Mouse (Mus musculus) embryonic facial prominence, embryonic 13.5 days (tissue): ENCODE data around the gene Vmn1r86. TPM values are rescaled to one million over a fixed set of nuclear protein-coding genes. Genes with fewer than 3 reads are reported as not detected.
"Not testable (repeated sequence)": the region's sequence is repeated elsewhere in the genome, so short reads cannot be mapped to it uniquely, and the experiment has no call there.

Experiments used
- ATAC-seq: fragments of 200-750 bp; cut with Nextera tagmentation; 2 replicates; pipeline ENCODE4 v1.8.0; 2017; ENCODE audit warnings: low read depth; ENCODE audit not compliant: insufficient number of reproducible peaks, insufficient read depth, low FRiP score, low TSS enrichment
- H3K27ac ChIP-seq: fragments of 300-500 bp; sonication (generic); 2 replicates; pipeline ENCODE4 v1.5.1; 2015; ENCODE audit warnings: moderate library complexity, mild to moderate bottlenecking, inconsistent platforms
- H3K27me3 ChIP-seq: fragments of 300-500 bp; sonication (generic); 2 replicates; pipeline ENCODE4 v1.6.1; 2015; ENCODE audit warnings: mild to moderate bottlenecking, inconsistent platforms
- H3K36me3 ChIP-seq: fragments of 300-500 bp; sonication (generic); 2 replicates; pipeline ENCODE4 v1.6.1; 2015; ENCODE audit warnings: mild to moderate bottlenecking, inconsistent platforms
- H3K4me1 ChIP-seq: fragments of 300-500 bp; sonication (generic); 2 replicates; pipeline ENCODE4 v1.6.1; 2015; ENCODE audit warnings: inconsistent platforms
- H3K4me2 ChIP-seq: fragments of 300-500 bp; sonication (generic); 2 replicates; pipeline ENCODE4 v1.6.1; 2015; ENCODE audit warnings: moderate library complexity, mild to moderate bottlenecking, inconsistent platforms
- H3K4me3 ChIP-seq: fragments of 300-500 bp; sonication (generic); 2 replicates; pipeline ENCODE4 v1.5.1; 2015; ENCODE audit warnings: mild to moderate bottlenecking, inconsistent platforms
- H3K9ac ChIP-seq: fragments of 300-500 bp; sonication (generic); 2 replicates; pipeline ENCODE4 v1.6.1; 2015; ENCODE audit warnings: mild to moderate bottlenecking, inconsistent platforms
- H3K9me3 ChIP-seq: fragments of 300-500 bp; sonication (generic); 2 replicates; pipeline ENCODE4 v1.6.1; 2016; ENCODE audit warnings: inconsistent platforms
- WGBS: fragments of 180-500 bp; shearing (Covaris S2); methylation state at CpG from one replicate; pipeline ENCODE4 v1.1.7; 2015; ENCODE audit warnings: mixed read lengths; 5-methylcytosine and 5-hydroxymethylcytosine counted together
- polyA plus RNA-seq: library from polyadenylated mRNA; unstranded; fragments of >200 nt; fragmentation: Nextera tagmentation; extraction: Ambion mirVana; gene quantifications from 2 replicates; pipeline ENCODE4 v1.2.1, GENCODE M21; 2015

Gene Vmn1r86
- polyA plus RNA-seq = not detected in 2 replicates

GRCm38 (mm10) chr7:13119817-13120216 lies at the start of gene Vmn1r86:
Vmn1r86 (minus strand) TSS chr7:13119917.
- no peaks in the 10 kb centered on the region for H3K27me3 ChIP-seq
- H3K4me1 ChIP-seq = no peaks in the 10 kb centered on the region
- no peaks in the 10 kb centered on the region for H3K36me3 ChIP-seq
- no peak within 1 kb of the TSS for H3K4me3 ChIP-seq
- no peak within 1 kb of the TSS for H3K4me2 ChIP-seq
- no peak within 1 kb of the TSS for H3K9ac ChIP-seq
- no peaks in the 10 kb centered on the region for H3K9me3 ChIP-seq
- no peak for ATAC-seq
- no peak within 1 kb of the TSS for H3K27ac ChIP-seq

DNA sequence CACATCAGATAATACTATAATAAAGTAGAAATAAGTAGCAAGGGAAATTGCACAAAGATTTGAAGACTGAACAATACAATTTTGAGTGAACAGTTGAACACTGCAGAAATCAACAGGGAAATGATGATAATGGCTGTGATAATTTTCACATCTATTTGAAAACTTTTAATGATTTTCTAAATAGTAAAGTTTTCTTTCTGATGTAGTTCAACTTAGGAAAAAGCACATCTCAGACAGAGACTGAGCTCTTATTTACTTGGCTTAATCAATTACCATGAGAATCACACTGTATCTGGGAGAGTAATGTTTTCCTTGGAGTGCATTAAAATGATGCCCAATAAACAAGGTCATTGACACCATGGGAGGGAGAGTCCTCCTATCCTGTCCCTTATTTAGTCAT lies 39.6 kb upstream of the Vmn1r86 start, which contains the start of gene Vmn1r88:
Vmn1r88 (plus strand) TSS at position 301 of the 400 bp plus-strand sequence.
- Histone ChIP-seq H3K4me2 (no peak within 1 kb of the TSS), H3K4me3 (no peak within 1 kb of the TSS), H3K4me1 (no peaks in the 10 kb centered on the region), H3K27me3 (no peaks in the 10 kb centered on the region), H3K9ac (no peak within 1 kb of the TSS), H3K9me3 (no peaks in the 10 kb centered on the region), H3K27ac (no peak within 1 kb of the TSS), H3K36me3 (no peaks in the 10 kb centered on the region)
- no peak for ATAC-seq

- peaks cover 7% of the 10 kb centered on the region for H3K4me1 ChIP-seq
- no peak for ATAC-seq
- H3K4me2 ChIP-seq = no peak within 1 kb of the TSS
- H3K36me3 ChIP-seq = no peaks in the 10 kb centered on the region
- H3K9ac ChIP-seq = no peak within 1 kb of the TSS
- H3K9me3 ChIP-seq = no peaks in the 10 kb centered on the region
- WGBS = 88% methylated on average over 1 of the region's 1 CpGs
- H3K4me3 ChIP-seq = no peak within 1 kb of the TSS
- no peak within 1 kb of the TSS for H3K27ac ChIP-seq
- no peaks in the 10 kb centered on the region for H3K27me3 ChIP-seq
Measured at GRCm38 (mm10) chr7:13140057-13140456, 20.3 kb upstream of the Vmn1r86 start, which contains the start of gene Vmn1r87. Vmn1r87 (minus strand) TSS chr7:13140157.

DNA sequence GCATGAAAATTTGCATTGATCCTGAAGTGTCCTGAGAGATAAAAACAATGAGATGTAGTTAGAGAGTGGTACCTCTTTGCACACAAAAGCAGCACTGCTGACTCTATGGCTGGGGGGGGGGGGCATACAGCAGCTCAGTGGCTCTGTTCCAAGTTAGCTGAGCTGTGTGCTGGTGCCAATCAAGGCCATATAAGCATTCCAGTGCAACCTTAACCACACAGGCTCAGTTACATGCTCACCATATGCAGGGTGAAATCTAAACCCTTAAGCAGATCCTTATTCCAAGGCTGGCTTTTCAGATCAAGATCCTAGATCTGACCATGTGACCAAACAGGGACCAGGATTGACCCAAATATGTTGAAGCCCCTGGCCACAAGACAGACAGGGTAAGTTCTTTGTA lies 17.6 kb upstream of the Vmn1r86 start:
- no peak overlapping the region for H3K4me2 ChIP-seq
- no peak for ATAC-seq
- no peak overlapping the region for H3K9ac ChIP-seq
- 0 out of 2 replicates have a peak overlapping the region, but pooled peaks have one; percentile 4 for H3K27ac ChIP-seq
- no peak overlapping the region for H3K4me3 ChIP-seq
- no peaks in the 10 kb centered on the region for H3K9me3 ChIP-seq
- no peaks in the 10 kb centered on the region for H3K27me3 ChIP-seq
- peaks cover 7% of the 10 kb centered on the region for H3K4me1 ChIP-seq
- H3K36me3 ChIP-seq = no peaks in the 10 kb centered on the region

DNA sequence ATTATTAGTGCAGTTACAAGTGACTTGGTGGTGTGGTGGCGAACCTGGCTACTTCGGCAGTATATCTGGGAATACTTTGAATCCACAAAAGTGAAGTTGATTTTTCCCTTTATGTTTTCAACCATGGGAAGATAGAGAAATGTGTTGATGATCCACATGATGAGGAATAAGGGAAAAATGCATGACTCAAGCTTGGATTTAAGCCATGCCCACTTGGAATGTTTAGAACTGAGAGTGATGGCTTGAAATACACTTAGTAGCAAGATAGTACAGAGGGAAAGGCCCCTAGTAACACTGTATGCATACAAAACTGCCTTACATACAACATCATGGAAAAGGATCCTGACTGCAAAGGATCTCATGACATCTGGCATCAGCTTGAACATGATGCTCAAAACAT lies 12.1 kb upstream of the Vmn1r86 start:
- Histone ChIP-seq H3K27ac (no peak overlapping the region), H3K4me2 (no peak overlapping the region), H3K4me1 (no peaks in the 10 kb centered on the region), H3K9ac (no peak overlapping the region), H3K4me3 (no peak overlapping the region), H3K36me3 (no peaks in the 10 kb centered on the region), H3K27me3 (no peaks in the 10 kb centered on the region), H3K9me3 (no peaks in the 10 kb centered on the region)
- WGBS = 89% methylated on average over 2 of the region's 2 CpGs
- ATAC-seq = no peak

DNA sequence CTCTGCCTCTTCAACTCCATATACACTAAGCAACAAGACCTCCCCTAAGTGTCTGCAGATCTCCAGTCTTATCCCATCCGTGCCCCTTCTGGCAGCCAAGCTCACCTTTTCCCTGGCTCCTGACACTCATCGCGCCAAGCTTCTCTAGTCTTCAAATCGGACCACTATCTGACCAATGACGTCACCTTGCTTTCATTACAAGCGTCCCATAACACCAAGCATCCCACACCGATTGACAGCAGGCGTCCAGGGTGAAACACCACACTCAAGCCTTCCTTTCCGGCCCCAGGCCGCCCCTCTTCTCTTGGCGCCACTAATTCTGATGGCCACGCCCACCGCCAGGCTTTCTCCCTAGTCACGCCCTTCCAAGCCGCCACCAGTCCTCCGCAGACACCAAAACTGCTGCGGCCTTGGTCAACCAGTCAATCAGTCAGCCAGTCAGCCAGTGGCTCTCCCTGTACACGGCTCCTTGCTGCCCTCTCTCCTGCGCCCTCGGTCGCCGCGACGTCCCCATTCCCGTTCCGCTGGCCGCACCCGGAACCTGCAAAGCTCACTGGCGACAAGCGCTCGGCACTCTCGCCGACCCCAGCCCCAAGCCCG lies 3.9 kb upstream of the Vmn1r86 start:
- not testable (repeated sequence) for H3K9me3 ChIP-seq, H3K36me3 ChIP-seq, H3K4me1 ChIP-seq, H3K9ac ChIP-seq, H3K27ac ChIP-seq, H3K27me3 ChIP-seq
- ATAC-seq = peak; percentile 80; the same call in 1 of the 2 replicates
- 1% methylated on average over 26 of the region's 34 CpGs for WGBS
- peak overlapping the region; percentile 29 for H3K4me3 ChIP-seq
- H3K4me2 ChIP-seq = peak overlapping the region; percentile 50

DNA sequence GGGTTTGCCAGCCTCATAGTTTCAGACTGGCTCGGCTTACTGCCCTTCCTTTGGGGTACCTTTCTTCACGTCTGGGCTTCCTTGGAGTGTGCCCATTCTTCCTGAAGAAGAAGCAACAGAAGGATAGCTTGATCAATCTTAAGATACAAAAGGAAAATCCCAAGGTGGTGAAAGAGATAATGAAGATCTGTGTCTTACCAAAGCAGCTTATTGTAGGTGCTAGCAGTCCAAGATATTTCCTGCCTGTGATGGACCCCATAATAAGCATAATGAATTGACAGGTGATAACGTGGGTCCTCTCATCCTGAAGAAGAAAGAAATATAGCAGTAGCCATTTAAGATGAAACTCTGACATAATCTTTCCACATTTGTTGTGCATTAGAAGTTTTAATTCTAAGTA lies 24.6 kb downstream of the Vmn1r86 start, which contains the start of gene Vmn1r85:
Vmn1r85 (minus strand) TSS at position 101 of the 400 bp plus-strand sequence.
- H3K27me3 ChIP-seq = no peaks in the 10 kb centered on the region
- WGBS = 66% methylated on average over 3 of the region's 3 CpGs
- H3K9me3 ChIP-seq = no peaks in the 10 kb centered on the region
- no peak within 1 kb of the TSS for H3K4me3 ChIP-seq
- H3K27ac ChIP-seq = no peak within 1 kb of the TSS
- ATAC-seq = no peak
- no peaks in the 10 kb centered on the region for H3K36me3 ChIP-seq
- no peak within 1 kb of the TSS for H3K4me2 ChIP-seq
- H3K9ac ChIP-seq = no peak within 1 kb of the TSS
- H3K4me1 ChIP-seq = no peaks in the 10 kb centered on the region

DNA sequence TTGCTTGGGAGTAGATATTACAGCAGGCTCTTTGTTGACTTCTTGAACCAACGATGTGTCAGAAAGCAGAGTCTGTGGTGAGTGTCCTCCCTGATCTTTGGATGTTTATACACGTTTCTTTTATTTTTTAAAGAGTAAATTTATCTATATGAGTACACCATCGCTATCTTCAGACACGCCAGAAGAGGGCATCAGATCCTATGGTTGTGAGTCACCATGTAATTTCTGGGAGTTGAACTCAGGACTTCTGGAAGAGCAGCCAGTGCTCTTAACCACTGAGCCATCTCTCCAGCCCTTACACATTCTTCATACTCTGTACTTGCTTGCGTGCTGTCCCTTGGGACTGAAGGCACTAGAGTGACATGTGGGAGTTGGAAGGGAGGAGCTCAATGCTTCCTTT lies 47.4 kb downstream of the Vmn1r86 start:
- 57% methylated on average over 5 of the region's 5 CpGs for WGBS

GRCm38 (mm10) chr7:13063399-13063798 lies 56.3 kb downstream of the Vmn1r86 start:
- H3K9ac ChIP-seq, H3K36me3 ChIP-seq, H3K4me3 ChIP-seq, H3K27ac ChIP-seq, H3K4me2 ChIP-seq, H3K4me1 ChIP-seq, H3K27me3 ChIP-seq, ATAC-seq, H3K9me3 ChIP-seq: not testable (repeated sequence)
- WGBS = 55% methylated on average over 2 of the region's 2 CpGs

More for the DNA sequence above, 47.4 kb downstream of the Vmn1r86 start:
- Histone ChIP-seq H3K4me3 (no peak overlapping the region), H3K4me1 (no peaks in the 10 kb centered on the region), H3K27me3 (no peaks in the 10 kb centered on the region), H3K9me3 (no peaks in the 10 kb centered on the region), H3K36me3 (no peaks in the 10 kb centered on the region), H3K9ac (no peak overlapping the region), H3K27ac (no peak overlapping the region), H3K4me2 (no peak overlapping the region)
- ATAC-seq = no peak

GRCm38 (mm10) chr7:13059536-13059935 lies 60.2 kb downstream of the Vmn1r86 start:
- Histone ChIP-seq H3K36me3 (no peaks in the 10 kb centered on the region), H3K4me1 (no peaks in the 10 kb centered on the region), H3K27ac (no peak overlapping the region), H3K9me3 (no peaks in the 10 kb centered on the region), H3K4me3 (no peak overlapping the region), H3K4me2 (no peak overlapping the region), H3K27me3 (no peaks in the 10 kb centered on the region), H3K9ac (no peak overlapping the region)
- ATAC-seq = no peak
- 94% methylated on average over 9 of the region's 9 CpGs for WGBS

DNA sequence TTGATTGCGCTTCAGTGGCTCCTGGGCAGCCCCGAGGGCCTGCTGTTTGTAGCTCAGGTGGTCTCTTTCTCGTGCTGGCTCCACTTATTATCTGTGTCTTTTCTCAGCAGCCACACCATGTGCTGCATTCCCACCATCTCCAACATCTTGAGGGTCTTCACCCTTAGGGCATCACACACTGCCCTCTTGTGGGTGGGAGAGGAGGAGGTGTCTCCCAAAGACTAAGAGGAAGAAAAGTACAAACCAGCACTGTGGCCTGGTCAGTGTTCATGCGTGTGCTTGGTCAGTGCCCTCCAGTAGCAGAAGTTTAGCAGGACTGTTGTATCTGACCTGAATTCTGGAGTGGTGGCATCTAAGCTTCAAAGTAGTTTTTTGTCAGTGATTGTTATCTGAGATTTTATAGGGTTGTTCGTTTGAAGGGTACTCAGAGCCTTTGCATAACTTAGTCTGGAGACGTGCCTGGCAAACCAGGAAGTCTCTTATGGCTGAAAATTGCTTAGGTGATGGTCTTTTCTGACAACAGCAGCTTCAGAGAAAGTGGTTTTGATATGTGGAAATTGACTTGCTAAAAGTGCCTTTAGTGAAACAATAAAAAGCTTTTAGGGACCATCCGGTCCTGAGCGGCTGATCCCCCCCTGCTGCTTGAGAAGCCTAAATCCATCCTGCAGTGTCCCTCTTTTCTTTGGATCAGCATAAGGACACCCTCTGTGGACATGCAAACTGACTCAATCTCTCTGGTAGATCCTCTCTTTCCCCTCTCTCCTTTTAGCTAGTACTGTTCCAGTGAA lies 62.6 kb downstream of the Vmn1r86 start:
- WGBS = 52% methylated on average over 8 of the region's 8 CpGs
- Histone ChIP-seq H3K27ac (no peak overlapping the region), H3K9me3 (no peaks in the 10 kb centered on the region), H3K4me2 (no peak overlapping the region), H3K4me3 (no peak overlapping the region), H3K4me1 (0 out of 2 replicates have a peak, but pooled peaks cover 5% of the 10 kb centered on the region), H3K27me3 (no peaks in the 10 kb centered on the region), H3K36me3 (no peaks in the 10 kb centered on the region), H3K9ac (no peak overlapping the region)
- ATAC-seq = no peak
